Mouse (Mus musculus) layer of hippocampus, adult 2 months (tissue): ENCODE data around the gene Cryzl1. TPM values are rescaled to one million over a fixed set of nuclear protein-coding genes. Genes with fewer than 3 reads are reported as not detected.

ENCODE experiments used
- DNase-seq, 2 experiments: peaks; one replicate each; pipeline ENCODE4 v3.0.0; 2022; ENCODE audit warnings: low spot score in 2 of 2
- H3K27ac ChIP-seq: fragments of 200-600 bp; 2 replicates; pipeline ENCODE4 v1.8.1; 2022
- H3K4me3 ChIP-seq: fragments of 200-600 bp; 2 replicates; pipeline ENCODE4 v1.8.1; 2022; ENCODE audit warnings: mild to moderate bottlenecking
- CTCF ChIP-seq: fragments of 200-600 bp; conservative IDR thresholded peaks from 2 replicates; pipeline ENCODE4 v1.8.1; 2022; ENCODE audit warnings: antibody characterized with exemption, mild to moderate bottlenecking, moderate library complexity
- long read RNA-seq, 2 experiments: library from polyadenylated mRNA; stranded (forward); transcript quantifications; one replicate each; pipeline ENCODE4 v2.0.0; 2021; ENCODE audit warnings: borderline mapping rate in 2 of 2
- total RNA-seq, 2 experiments: library from RNA; stranded (reverse); gene quantifications; 2 replicates each; pipeline ENCODE4 v1.2.3; 2021

Gene Cryzl1
- 100 to 1,000 TPM; 104 to 111 TPM for total RNA-seq
- long read RNA-seq, experiment 1, transcript Cryzl1-201 (13 exons, 1,965 nt), result major isoform, 38 of 117 reads
- long read RNA-seq, experiment 1, transcript Cryzl1-202 (10 exons, 1,154 nt), result minor isoform, 7 of 117 reads
- long read RNA-seq, experiment 1, partial matches to known transcripts, result 43 of 117 reads
- long read RNA-seq, experiment 1, other reads (novel, unspliced or antisense), result 27 of 117 reads
- long read RNA-seq, experiment 2, transcript Cryzl1-201 (13 exons, 1,965 nt), result major isoform, 54 of 133 reads
- long read RNA-seq, experiment 2, partial matches to known transcripts, result 55 of 133 reads
- long read RNA-seq, experiment 2, other reads (novel, unspliced or antisense), result 20 of 133 reads

DNA sequence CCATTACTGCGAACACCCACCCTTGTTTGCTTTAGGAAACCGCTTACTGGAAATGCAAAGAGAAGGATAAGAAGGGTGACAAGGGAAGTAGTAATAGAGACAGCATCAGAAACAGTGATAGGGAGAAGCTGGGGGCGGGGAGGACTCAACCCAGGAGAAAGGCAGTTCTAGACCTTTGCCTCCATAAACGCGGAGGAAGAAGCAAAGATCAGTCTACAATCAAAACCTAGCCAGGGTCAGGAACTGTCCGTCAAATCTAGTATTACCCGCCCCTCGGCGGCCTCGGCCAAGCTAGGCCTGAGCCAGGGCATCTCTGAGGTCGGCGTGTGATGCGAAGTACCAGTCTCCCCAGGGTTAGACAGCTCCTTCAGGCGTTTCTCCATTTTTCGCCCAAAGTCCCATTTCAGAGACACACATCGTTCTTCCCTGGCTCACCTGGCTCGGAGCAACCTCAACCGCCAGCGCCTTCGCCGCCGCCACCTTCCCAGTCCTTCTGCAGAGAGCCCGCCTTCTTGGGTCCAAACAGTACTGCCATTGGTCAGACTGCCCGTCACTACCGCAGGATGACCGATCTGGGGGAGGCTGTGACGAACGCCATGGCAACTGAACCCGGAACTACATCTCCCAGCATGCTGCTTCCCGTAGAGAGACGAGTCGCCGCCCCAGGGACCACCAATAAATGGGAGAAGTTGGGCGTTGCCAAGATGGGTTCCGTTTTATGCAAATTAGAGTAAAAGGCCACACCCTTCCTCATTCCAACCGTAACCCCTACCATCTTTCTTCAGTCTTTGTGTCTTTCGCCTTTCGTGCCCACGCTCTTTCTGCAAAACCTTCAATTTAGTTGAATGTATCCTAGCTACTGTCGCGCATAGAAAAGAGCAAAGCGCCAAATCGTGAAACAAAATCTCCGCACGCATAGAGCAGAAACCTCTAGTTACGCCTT lies at the start of gene Cryzl1:
TSS of gene Cryzl1 (minus strand) at position 853 of the 943 bp plus-strand sequence.
- peak; percentile 97 to 100 for DNase-seq
- peak within 1 kb of the TSS; percentile 92 for H3K27ac ChIP-seq
- H3K4me3 ChIP-seq, result peak within 1 kb of the TSS; percentile 66
- TF ChIP-seq CTCF, result no peak

DNA sequence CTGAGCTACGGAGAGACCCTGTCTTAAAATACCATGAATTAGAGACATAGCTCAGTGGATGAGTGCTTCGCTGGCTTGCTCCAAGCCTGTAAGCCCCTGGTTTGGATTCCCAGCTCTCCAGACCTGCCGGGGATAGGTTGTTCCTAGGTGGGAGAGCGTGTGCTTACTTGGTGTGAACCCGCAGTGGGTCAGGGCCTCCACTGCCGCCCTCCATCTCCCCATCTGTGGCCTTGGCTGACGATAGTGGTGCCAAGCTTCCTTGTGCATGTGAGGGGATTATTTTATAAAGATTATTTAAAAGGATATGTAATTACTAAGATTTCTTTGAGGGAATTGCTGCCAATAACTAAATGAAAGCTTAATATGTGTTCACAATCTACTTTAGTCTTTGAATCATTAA lies 43.8 kb upstream of the Cryzl1 start:
- no peak for DNase-seq
- no peak for TF ChIP-seq CTCF
- no peak overlapping the region for H3K27ac ChIP-seq
- H3K4me3 ChIP-seq, result no peak overlapping the region

DNA sequence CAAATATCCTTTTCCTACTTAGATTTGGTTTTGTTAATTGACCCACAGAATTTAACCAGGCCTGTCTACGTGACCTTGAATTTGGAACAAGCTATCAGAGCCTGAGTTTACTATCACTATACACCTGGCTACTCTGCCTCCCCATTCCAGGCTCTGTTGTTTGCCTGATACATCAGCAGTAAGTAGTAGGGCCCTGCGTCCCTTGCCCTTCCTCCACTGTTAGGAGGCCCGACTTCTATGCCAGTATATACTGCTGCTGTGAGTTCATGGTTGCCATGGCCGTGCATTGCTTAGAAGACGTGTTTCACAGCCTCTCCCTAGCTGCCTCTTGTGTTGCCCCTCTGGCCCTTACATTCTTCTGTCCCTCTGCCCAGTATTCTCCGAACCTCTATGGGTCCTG lies 42.6 kb upstream of the Cryzl1 start:
- Histone ChIP-seq H3K27ac (peak overlapping the region; percentile 54; the same call in 1 of the 2 replicates), H3K4me3 (no peak overlapping the region)
- no peak for TF ChIP-seq CTCF
- no peak for DNase-seq

DNA sequence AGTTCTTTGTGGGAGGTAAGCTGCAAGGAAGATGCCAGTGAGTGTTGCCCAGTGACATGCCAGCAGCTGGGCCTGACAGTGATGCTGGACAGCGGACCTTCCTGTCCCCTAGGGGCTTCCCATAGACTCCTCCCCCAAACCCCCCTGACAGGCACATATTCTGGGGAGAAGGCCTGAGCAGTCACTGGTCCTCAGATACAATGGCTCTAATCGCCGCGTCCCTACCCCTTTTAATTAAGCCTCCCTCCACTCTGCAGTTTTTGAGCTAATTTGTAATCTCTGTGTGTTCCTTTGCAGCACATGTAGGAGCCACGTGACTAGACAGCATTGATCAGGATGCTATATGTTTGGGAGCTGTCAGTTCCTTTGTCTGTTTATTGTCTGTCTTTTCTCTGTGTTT lies 41.9 kb upstream of the Cryzl1 start:
- no peak overlapping the region for H3K4me3 ChIP-seq
- DNase-seq, result no peak
- H3K27ac ChIP-seq, result peak overlapping the region; percentile 54; the same call in 1 of the 2 replicates
- no peak for TF ChIP-seq CTCF

DNA sequence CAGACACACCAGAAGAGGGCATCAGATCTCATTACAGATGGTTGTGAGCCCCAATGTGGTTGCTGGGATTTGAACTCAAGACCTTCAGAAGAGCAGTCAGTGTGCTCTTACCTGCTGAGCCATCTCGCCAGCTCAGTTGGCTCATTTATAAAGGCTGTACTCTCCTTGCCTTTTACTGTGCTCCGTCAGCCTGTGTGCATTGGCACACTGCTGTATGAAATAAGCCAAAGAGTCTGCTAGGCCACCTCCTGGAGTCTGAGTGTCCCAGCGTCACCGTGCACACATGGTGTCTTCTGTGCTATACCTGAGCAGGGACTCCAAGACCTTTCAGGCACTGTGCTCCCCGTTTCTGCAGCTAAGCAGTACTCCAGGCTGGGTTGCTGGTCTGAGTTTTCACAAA lies 41.1 kb upstream of the Cryzl1 start:
- Histone ChIP-seq H3K4me3 (no peak overlapping the region), H3K27ac (peak overlapping the region; percentile 54; the same call in 1 of the 2 replicates)
- TF ChIP-seq CTCF, result peak; percentile 26; the same call in 1 of the 2 replicates
- no peak for DNase-seq

DNA sequence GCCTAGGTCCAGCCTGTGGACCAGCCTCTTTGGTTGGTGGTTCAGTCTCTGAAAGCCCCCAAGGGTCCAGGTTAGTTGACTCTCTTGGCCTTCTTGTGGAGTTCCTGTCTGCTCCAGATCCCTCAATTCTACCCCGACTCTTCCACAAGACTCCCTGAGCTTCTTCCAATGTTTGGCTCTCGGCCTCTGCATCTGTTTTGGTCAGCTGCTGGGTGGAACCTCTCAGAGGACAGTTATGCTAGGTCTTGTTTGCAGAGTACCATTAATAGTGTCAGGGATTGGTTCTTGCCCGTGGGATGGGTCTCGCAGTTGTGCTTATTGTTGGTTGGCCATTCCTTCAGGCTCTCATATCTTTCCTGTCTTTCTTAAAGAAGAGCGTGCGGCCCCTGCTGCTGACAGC lies 39.8 kb upstream of the Cryzl1 start:
- peak overlapping the region; percentile 78; the same call in 1 of the 2 replicates for H3K27ac ChIP-seq
- H3K4me3 ChIP-seq, result no peak overlapping the region
- DNase-seq, result no peak
- no peak for TF ChIP-seq CTCF

DNA sequence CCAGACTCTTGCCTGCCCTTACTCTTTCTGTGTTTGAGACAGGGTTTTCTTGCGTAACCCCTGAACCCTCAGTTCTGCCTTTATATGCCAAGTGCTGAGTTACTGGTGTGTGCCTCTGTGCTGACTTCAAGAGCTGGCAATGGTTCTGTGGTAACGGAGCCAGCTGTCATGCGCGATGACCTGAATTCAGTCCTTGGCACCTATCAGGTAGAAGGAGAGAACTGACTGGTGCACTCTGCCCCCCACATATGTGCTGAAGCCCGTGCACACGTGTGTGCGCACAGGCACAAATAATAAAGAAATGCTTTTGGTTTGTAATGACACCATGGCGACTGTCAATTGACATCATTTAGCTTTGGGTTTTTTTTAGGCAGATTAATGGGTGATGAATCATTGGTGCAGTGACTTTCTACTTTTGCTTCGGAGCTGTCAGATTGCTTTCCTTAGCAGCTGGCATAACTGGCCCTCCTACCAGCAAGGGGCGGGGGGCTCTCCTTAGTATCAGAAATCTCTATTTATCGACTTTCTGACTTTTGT lies 38.5 kb upstream of the Cryzl1 start:
- TF ChIP-seq CTCF, result no peak
- peak overlapping the region; percentile 78 for H3K27ac ChIP-seq

DNA sequence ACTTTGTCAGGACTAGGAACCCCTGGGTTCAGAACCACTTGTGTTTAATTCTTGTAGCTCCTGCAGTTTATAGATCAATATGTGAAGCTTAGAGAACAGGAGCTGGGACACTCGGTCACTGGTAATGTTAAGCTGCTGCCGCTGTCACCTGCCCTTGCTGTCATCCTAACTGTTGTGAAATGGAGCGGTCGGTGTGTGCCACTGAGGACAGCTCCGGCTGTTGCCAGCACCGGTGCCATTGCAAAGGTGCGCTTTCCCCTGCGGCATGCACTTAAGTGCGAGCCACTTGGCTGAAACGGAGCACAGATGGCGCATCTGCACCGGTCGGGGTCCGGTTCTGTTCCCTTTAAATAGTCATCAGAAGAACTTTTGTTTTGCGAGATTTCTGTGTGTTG lies 37.0 kb upstream of the Cryzl1 start:
- TF ChIP-seq CTCF, result no peak
- 0 out of 2 replicates have a peak overlapping the region, but pooled peaks have one; percentile 39 for H3K27ac ChIP-seq
- no peak overlapping the region for H3K4me3 ChIP-seq
- DNase-seq, result no peak

More for the DNA sequence above, 38.5 kb upstream of the Cryzl1 start:
- no peak overlapping the region for H3K4me3 ChIP-seq
- peak in 1 of 2 experiments; percentile 23 for DNase-seq

DNA sequence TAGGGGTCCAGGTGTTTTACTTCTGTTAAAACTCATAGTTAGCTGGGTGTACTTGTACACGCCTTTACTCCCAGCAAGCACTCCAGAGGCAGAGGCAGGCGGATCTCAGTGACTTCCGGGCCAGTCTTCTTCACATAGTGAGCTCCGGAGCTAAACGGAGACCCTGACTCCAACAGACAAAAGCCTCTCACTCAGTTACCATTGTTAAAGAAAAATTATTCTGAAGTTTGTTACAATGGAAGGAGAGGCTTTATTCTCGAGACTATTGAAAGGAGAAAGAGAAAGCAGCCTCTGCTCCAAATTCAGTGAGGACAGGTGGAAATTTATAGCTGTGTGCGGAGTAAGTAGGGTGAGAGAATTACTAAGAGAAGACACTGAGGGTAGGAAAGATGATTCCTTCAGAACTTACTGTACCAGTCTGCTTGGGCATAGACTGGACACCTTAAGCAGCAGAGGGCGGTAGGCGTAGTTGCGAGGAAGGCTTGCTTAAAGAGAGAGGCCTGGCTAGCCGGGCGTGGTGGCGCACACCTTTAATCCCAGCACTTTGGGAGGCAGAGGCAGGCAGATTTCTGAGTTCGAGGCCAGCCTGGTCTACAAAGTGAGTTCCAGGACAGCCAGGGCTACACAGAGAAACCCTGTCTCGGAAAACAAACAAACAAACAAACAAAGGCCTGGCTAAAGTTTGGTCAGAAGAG lies 36.5 kb upstream of the Cryzl1 start:
- H3K27ac ChIP-seq, result no peak overlapping the region
- DNase-seq, result no peak
- H3K4me3 ChIP-seq, result no peak overlapping the region
- no peak for TF ChIP-seq CTCF

DNA sequence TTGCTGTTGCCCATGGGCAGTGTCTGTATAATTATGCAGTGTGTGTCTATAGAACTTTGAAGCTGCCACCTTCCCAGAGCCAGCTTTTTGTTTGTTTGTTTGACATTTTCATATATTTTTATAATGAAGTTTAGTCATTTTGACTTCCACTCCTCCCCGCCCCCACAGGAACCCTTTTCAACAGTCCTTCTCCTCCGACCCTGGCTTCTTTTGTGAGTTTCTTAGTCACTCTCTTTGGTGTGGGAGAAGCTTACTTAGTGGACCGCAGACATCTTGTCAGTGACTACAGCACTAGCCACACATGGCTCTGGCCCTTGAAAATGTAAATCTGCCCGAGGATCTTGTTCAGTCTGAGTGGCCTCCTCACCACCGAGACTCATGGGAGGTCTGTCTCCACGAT lies 35.6 kb upstream of the Cryzl1 start:
- no peak for DNase-seq
- no peak for TF ChIP-seq CTCF
- Histone ChIP-seq H3K4me3 (no peak overlapping the region), H3K27ac (peak overlapping the region; percentile 23; the same call in 1 of the 2 replicates)

DNA sequence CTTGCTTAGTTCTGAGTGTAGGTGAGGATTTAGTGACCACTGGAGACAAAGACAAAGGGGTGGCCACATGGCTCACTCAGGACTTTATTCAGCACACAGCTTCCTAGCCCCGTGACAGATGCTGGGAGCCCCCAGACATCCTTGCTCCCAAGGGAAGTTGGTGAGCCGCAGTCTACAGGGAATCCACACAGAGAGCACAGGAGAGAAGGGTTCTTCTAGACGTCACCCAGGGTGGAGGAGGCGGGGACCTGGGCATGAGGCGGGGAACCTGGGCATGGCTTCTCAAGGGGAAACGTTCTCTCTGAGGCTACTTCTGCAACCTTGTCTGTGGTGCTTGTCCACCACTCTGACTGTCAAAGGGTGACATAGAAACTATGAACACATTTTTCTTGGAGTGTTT lies 35.2 kb upstream of the Cryzl1 start:
- no peak overlapping the region for H3K4me3 ChIP-seq
- DNase-seq, result no peak
- H3K27ac ChIP-seq, result peak overlapping the region; percentile 6; the same call in 1 of the 2 replicates
- TF ChIP-seq CTCF, result no peak

DNA sequence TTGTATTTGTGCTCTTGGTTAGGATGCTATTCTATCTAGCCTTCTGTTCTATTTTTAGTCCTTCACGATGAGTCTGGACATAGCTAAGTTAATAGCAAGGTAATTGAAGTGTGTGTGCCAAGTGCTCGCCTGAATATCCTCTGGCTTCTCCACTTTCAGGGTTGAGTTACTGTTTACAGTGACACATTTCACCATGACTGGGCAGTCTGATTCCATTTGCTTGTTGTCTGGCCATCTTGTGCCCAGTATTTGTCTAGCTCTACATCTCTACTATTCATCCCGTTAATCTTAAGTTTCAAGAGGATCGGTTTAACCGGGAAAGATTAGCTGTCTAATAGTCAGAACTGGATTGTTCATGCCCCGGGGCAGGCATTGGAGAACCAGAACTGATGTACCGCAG lies 33.7 kb upstream of the Cryzl1 start:
- DNase-seq, result no peak
- Histone ChIP-seq H3K4me3 (no peak overlapping the region), H3K27ac (peak overlapping the region; percentile 12)
- no peak for TF ChIP-seq CTCF
